Mouse (Mus musculus) heart, adult 2 months (tissue): ENCODE results near the gene Osbpl10.

Experiments used
- CTCF ChIP-seq: fragments of 200-600 bp; IDR thresholded peaks from 2 replicates; pipeline ENCODE4 v1.8.1; 2022; ENCODE audit warnings: antibody characterized with exemption, mild to moderate bottlenecking, moderate library complexity
- POLR2A ChIP-seq: fragments of 200-500 bp; IDR thresholded peaks from 2 replicates; pipeline ENCODE4 v1.6.1; 2011; ENCODE audit warnings: mild to moderate bottlenecking, low read depth, low read length, control low read depth; ENCODE audit not compliant: insufficient read depth

GRCm38 (mm10) chr9:114956945-114957344 lies 21.4 kb upstream of the Osbpl10 start:
- TF ChIP-seq CTCF (peak; percentile 88), POLR2A (no peak)
